Mouse (Mus musculus) heart, postnatal 0 days (tissue): ENCODE measurements around the gene Cldn14.

ENCODE experiments used
- CTCF ChIP-seq: IDR thresholded peaks from 2 replicates; pipeline ENCODE4 v1.5.1; 2016; ENCODE audit warnings: antibody characterized with exemption, control low read depth, low read depth
- EP300 ChIP-seq: IDR thresholded peaks from 2 replicates; pipeline ENCODE4 v1.6.1; 2016; ENCODE audit warnings: antibody characterized with exemption, low read depth

- TF ChIP-seq CTCF (no peak), EP300 (no peak)
Measured at GRCm38 (mm10) chr16:93942796-93943502, 65.7 kb downstream of the Cldn14 start.
